Mouse (Mus musculus) Patski (cell line): ENCODE measurements around the gene Fhod1. TPM values are rescaled to one million over a fixed set of nuclear protein-coding genes. Genes with fewer than 3 reads are reported as not detected.

ENCODE experiments used
- ATAC-seq: fragments of 100-300 bp; one replicate; pipeline ENCODE4 v1.8.0; 2021
- CTCF ChIA-PET: fragments of 350-600 bp; sonication (Branson Sonifier 250); formaldehyde crosslinking; loops from one replicate; lab custom pipeline; 2022; ENCODE audit warnings: inconsistent platforms; lab: Charles Lee
- POLR2A ChIA-PET: fragments of 350-600 bp; sonication (Branson Sonifier 250); formaldehyde crosslinking; loops from one replicate; lab custom pipeline; 2022; ENCODE audit warnings: antibody characterized with exemption, inconsistent platforms; lab: Charles Lee
- DNase-seq: peaks from one replicate; pipeline ENCODE4 v3.0.0-alpha.2; 2011; ENCODE audit warnings: low read depth, low spot score
- H3K27me3 ChIP-seq: fragments of 371-371 bp; one replicate; pipeline ENCODE4 v1.5.1; 2021
- CTCF ChIP-seq: fragments of 100-300 bp; IDR thresholded peaks from one replicate; pipeline ENCODE4 v1.5.1; 2021
- in situ Hi-C: fragments of 300-500 bp; cut with MboI; formaldehyde crosslinking; loops from 3 replicates; pipeline ENCODE4 v1.11.1; 2018; ENCODE audit warnings: low pct_unique_long_range_greater_than_20kb, mixed read lengths
- polyA plus RNA-seq: library from polyadenylated mRNA; unstranded; gene quantifications from one replicate; pipeline ENCODE4 v1.2.3, GENCODE M21; 2021

Fhod1 gene
- polyA plus RNA-seq, 1 experiment from 2014 or later: 41.7 TPM

DNA sequence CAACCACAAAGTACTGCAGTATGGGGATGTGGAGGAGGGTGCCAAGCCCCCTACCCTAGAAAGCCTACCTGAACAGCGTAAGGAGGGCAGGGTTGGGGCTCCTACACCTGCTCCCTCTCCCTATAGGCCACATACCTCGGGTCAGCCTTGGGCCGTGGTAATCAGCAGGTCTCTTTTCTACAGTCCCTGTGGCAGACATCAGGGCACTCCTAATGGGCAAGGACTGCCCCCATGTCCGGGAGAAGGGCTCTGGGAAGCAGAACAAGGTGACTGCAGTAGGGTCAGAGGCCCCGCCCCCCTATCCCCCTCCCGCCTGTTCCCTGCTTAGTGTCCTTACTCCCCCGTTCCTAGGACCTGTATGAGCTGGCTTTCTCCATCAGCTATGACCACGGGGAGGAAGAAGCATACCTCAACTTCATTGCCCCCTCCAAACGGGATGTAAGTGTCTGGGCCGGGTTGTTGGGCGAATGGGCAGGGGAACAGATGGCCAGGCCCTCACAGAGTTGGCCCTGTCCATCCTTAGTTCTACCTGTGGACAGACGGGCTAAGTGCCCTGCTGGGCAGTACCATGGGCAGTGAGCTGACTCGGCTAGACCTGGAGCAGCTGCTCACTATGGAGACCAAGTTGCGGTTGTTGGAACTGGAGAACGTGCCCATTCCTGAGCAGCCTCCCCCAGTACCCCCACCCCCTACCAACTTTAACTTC lies 38.5 kb downstream of the Fhod1 start:
- TF ChIP-seq CTCF: no peak
- DNase-seq: no peak
- H3K27me3 ChIP-seq: no peaks in the 10 kb centered on the region
- POLR2A ChIA-PET: interaction anchor here (1.2 kb wide), 1 partner anchor 12 kb away, joined by 4 read pairs; the partner anchor contains the start of gene E2f4
- CTCF ChIA-PET: interaction anchor here (2.0 kb wide), 1 partner anchor 15 kb away, joined by 7 read pairs; no protein-coding TSS in a partner anchor
- in situ Hi-C loops: no loop called here
- no peak for ATAC-seq

DNA sequence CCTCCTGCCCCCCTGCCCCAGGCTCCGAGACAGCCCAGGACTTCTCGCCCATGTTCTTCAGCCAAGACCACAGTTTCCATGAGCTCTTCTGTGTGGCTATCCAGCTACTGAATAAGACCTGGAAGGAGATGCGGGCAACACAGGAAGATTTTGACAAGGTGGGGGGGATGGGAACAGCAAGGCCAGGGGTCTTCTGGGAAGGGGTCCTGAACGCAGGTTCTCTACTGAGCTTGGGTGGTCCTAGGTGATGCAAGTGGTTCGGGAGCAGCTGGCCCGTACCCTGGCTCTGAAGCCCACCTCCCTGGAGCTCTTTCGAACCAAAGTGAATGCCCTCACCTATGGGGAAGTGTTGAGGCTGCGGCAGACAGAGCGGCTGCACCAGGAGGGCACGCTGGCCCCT lies 39.3 kb downstream of the Fhod1 start:
- in situ Hi-C loops: no loop called here
- TF ChIP-seq CTCF: no peak
- no peak for ATAC-seq
- CTCF ChIA-PET: interaction anchor here (0.7 to 2.0 kb wide), 3 partner anchors 9 to 20 kb away, joined by 3 to 7 read pairs (median 4); no protein-coding TSS in a partner anchor
- no peaks in the 10 kb centered on the region for H3K27me3 ChIP-seq
- no peak for DNase-seq
- POLR2A ChIA-PET: interaction anchor here (1.1 to 1.2 kb wide), 2 partner anchors 11 kb away, joined by 3 to 4 read pairs; partner anchors contain the start of gene E2f4

DNA sequence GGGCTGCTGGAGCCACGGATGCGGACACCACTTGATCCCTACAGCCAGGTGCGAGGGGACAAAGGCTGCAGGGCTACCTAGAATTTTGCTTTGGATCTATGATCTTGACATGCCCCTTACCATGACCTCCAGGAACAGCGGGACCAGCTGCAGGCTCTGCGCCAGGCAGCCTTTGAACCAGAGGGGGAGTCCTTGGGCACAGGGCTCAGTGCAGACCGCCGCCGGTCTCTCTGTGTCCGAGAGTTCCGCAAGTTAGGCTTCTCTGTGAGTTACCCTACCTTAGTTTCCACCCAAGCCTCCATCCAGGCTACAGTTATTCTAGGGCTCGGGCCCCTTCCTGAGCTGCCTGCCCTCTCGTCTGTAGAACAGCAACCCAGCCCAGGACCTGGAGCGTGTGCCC lies 40.1 kb downstream of the Fhod1 start:
- CTCF ChIA-PET: interaction anchor here (0.7 to 2.0 kb wide), 2 partner anchors 10 to 17 kb away, joined by 4 to 7 read pairs; no protein-coding TSS in a partner anchor
- no peaks in the 10 kb centered on the region for H3K27me3 ChIP-seq
- TF ChIP-seq CTCF: no peak
- DNase-seq: no peak
- POLR2A ChIA-PET: interaction anchor here (1.1 to 1.2 kb wide), 2 partner anchors 10 to 12 kb away, joined by 3 to 4 read pairs; partner anchors contain the start of gene E2f4
- no peak for ATAC-seq
- in situ Hi-C loops: no loop called here

DNA sequence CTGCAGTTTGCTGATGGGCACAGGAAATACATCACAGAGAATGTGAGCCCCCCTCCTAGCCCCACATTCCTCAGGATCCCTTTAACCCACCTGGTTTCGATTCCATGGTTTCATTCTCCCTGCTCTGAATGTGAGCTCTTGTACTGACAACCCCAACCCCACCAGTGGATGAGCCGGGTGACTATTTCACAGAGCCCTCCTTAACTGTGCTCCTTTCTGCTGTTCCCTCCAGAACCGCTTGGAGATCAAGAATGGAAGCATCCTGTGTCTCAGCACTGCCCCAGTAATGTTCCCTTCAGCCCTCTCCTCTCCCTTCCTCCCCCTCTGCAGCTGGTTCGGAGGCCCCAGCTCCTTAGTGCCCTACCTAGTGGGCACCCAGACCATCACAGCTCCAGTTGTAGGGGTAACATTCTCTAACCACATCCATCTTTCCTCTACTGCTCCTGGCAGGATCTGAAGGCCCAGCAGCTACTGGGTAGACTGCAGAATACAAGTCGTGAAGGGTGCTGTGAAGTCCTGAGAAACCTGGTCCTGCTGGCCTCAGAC lies 41.5 kb downstream of the Fhod1 start:
- DNase-seq (no peak), ATAC-seq (no peak)
- in situ Hi-C loops: no loop called here
- no peak for TF ChIP-seq CTCF
- ChIA-PET POLR2A (interaction anchor here (0.6 to 1.0 kb wide), 3 partner anchors 16 to 22 kb away, joined by 3 to 4 read pairs (median 4); no protein-coding TSS in a partner anchor), CTCF (interaction anchor here (0.7 to 1.0 kb wide), 3 partner anchors 15 to 18 kb away, joined by 3 read pairs; no protein-coding TSS in a partner anchor)
- H3K27me3 ChIP-seq: no peaks in the 10 kb centered on the region

DNA sequence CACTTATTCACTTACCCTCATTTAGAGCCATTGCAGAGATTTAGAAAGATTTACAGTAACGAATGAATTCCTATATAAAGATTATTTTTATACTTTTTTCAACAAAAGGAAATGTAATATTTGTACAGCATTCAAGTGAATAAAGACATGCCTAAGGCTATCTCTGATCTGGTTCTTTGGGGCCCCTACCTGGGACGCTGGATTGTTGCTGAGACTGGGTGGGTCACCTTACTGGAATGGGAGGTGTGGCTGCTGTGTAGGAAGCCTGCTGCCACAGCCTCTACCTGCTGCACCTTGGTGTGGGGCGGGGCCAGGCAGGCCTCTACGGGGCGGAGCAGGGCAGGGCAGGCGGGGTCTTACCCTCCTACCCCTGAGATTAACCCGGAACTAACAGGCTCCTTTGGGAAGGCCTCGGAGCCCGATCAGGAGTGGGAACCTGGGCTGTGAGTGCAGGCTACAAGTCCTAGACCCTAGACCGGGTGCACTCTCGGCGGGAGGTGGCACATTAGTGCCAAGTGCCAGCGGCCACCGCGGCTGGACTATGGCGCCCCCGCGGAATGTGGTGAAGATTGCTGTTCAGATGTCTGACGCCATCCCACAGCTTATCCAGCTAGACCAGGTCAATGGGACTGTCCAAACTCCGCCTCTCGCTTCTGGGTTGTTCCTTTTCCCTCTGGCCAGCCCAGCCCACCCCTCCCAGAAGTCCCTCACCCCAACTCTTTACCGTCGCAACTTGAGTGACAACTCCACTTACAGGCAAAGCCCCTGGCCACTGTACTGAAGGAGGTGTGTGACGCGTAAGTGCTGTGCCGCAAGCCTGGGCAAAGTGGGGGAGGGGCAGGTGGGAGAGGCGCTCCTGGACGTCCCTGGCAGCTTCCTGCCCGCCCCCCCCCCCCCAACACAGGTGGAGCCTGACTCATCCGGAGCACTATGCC lies 42.3 kb downstream of the Fhod1 start, which contains the start of gene Elmo3:
TSS of gene Elmo3 (plus strand) at position 391 of the 935 bp plus-strand sequence.
- DNase-seq (no peak), ATAC-seq (peak; percentile 52)
- ChIA-PET POLR2A (interaction anchor here (0.8 to 1.8 kb wide), 3 partner anchors 15 to 23 kb away, joined by 3 to 6 read pairs (median 4); partner anchors contain the start of gene 4931428F04Rik), CTCF (interaction anchor here (0.8 kb wide), 1 partner anchor 16 kb away, joined by 3 read pairs; no protein-coding TSS in a partner anchor)
- in situ Hi-C loops: no loop called here
- no peaks in the 10 kb centered on the region for H3K27me3 ChIP-seq
- TF ChIP-seq CTCF: no peak

DNA sequence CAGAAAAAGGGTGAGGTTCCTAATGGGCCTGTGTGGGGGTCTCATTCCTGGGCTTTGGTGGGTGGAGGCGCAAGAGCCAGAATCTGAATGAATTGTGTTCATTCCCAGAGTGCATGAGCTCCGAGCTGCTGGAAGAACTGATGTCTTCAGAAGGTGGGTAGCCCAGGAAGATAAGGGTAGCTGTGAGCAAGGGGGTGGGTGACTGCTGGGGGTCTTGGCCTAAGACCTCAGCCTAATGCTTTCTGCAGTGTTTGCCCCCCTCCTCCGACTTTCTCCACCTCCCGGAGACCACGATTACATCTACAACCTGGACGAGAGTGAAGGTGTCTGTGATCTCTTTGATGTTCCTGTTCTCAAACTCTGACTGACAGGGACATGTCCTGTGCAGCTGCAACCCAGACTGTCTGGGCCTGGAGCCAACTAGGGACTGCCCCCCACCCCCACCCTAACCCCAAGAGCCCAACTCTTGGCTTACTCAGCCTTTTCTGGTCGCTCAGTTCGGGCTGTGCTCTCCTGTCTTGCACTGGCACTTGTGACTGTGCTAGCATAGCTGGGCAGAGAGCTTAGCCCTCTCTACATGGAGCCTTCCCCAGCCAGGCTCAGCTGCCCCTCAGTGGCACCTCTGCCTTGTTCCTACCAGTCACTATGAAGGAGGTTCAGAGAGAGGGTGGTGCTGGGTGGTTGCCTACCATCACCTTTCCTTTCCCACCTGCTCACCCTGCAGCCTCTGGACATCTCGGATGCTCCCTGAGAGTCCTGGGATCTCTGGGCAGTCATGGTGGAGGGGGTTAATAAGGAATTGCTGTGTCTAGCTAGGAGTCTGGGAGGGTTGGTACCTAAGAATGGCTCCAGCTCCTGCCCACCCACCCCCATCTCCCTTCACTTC lies 43.2 kb downstream of the Fhod1 start:
- POLR2A ChIA-PET: interaction anchor here (0.9 to 1.8 kb wide), 3 partner anchors 14 to 22 kb away, joined by 5 to 6 read pairs (median 5); partner anchors contain the start of gene 4931428F04Rik
- no peak for DNase-seq
- no peak for ATAC-seq

DNA sequence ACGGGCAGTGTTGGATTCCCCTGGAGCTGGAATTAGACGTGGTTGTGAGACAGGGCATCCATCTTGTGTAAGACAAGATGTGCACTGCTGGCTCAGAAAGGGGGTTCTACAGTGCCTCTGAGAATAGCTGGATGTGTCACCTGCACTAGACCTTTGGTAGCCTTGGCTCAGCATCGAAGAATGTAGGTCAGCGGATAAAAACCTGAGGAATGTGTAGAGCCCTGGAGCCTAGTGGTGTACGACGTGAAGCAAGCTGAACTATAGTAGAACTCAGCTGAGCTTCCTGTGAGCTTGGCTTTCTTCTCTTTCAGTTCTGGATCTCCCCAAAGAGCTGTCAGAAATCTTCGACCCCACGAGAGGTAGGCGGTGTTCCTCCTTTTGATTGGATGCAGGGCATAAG lies 43.9 kb downstream of the Fhod1 start:
- ChIA-PET POLR2A (interaction anchor here (0.9 to 1.8 kb wide), 3 partner anchors 13 to 23 kb away, joined by 5 to 6 read pairs (median 5); partner anchors contain the start of gene 4931428F04Rik), CTCF (interaction anchor here (1.1 to 1.6 kb wide), 2 partner anchors 13 kb away, joined by 3 to 5 read pairs; no protein-coding TSS in a partner anchor)
- ATAC-seq: peak; percentile 44
- DNase-seq: no peak
- H3K27me3 ChIP-seq: no peaks in the 10 kb centered on the region
- in situ Hi-C loops: no loop called here
- no peak for TF ChIP-seq CTCF

More for the DNA sequence above, 43.2 kb downstream of the Fhod1 start:
- no peaks in the 10 kb centered on the region for H3K27me3 ChIP-seq
- TF ChIP-seq CTCF: no peak
- CTCF ChIA-PET: interaction anchor here (1.1 to 1.6 kb wide), 2 partner anchors 12 to 14 kb away, joined by 3 to 5 read pairs; no protein-coding TSS in a partner anchor
- in situ Hi-C loops: no loop called here

DNA sequence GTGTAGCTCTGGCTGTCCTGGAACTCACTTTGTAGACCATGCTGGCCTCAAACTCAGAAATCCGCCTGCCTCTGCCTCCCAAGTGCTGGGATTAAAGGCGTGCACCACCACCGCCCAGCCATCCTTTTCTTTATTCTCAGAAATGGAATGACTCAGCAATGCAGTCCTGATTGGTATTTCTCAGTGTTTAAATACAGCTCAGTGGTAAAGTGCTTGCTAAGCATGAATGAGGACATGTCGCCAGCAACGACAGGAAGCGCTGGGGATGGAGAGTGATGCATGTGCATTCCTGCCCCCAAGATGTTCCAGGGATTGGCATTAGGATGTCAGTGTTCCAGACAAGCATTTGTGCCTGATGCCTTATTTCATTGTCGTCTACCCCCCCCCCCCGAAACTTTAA lies 44.4 kb downstream of the Fhod1 start:
- H3K27me3 ChIP-seq: no peaks in the 10 kb centered on the region
- ATAC-seq: no peak
- POLR2A ChIA-PET: interaction anchor here (1.5 to 1.8 kb wide), 2 partner anchors 13 to 20 kb away, joined by 5 to 6 read pairs; partner anchors contain the start of gene 4931428F04Rik
- no peak for TF ChIP-seq CTCF
- no peak for DNase-seq
- CTCF ChIA-PET: interaction anchor here (1.6 kb wide), 1 partner anchor 13 kb away, joined by 3 read pairs; no protein-coding TSS in a partner anchor
- in situ Hi-C loops: no loop called here
